ENCODE assay signal across 22 mouse cellular contexts in the genomic region with DNA sequence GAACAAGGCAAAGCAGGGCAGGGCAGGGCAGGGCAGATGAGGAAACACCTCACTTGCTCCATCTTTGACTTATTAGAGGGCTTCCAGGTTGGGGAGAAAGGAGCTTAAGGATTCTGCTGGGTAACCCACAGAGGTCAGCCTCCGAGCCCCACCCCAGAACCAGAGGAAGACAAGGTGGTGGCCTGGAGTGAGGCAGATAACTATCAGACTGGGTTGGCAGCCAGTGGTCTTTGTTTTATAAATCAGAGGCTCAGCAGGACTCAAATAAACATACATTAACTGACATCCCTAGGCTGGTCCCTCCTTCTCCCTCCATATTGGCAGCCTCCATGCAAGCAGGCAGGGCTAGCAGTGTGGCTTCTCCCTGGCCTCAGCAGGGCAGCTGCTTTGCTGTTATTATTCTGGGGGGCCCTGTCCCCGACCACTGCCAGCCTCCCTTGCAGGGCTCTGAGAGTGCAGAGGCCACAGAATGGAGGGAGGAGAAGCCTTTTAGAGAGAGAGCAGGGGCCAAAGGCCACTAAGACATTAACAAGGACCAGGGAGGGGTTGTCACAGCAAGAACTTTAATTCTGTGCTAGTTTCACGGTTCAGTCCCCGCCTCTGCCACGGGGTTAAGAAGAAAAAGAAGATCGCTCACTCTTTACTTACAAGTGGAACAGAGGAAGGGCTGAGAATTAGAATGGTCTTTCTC. TPM values are rescaled to one million over a fixed set of nuclear protein-coding genes. Genes with fewer than 3 reads are reported as not detected.
DNase-seq lines count a peak whose midpoint lies in the region; ATAC-seq and TF ChIP-seq lines count a peak whose summit lies in the region.
"Had no signal": no experiment of that assay in that cellular context is flagged by ENCODE, and none has a peak within 500 bp of the region (broad histone marks: within the 10 kb centered on the region; RNA-seq: fewer than 3 reads in every experiment).

No protein-coding gene starts in this region.

- no peak for TF ChIP-seq CTCF in kidney, adult 2 months (conservative IDR thresholded peaks at IDR 0.05; ENCODE audit: insufficient read depth, insufficient read length, low read depth, low read length)
- TF ChIP-seq CTCF in cerebellum, adult 2 months (IDR thresholded peaks at IDR 0.05; ENCODE audit: borderline replicate concordance, insufficient read depth, low read depth, low read length) = no peak

- 36% methylated on average over 6 of the region's 6 CpGs for WGBS in kidney, adult 2 months
- 18% methylated on average over 6 of the region's 6 CpGs for WGBS in neural tube, embryonic 15.5 days
- WGBS in cerebellum, adult 2 months = 36% methylated on average over 6 of the region's 6 CpGs

- intact Hi-C loops in left cerebral cortex, postnatal 4 days (cut with DNase I) = no loop called here

- H3K9ac ChIP-seq in neural tube, embryonic 15.5 days (replicated peaks) = no peak overlapping the region
- H3K9ac ChIP-seq: forebrain, embryonic 13.5 days; neural tube, embryonic 12.5 days had no signal

- peak; percentile 10 for DNase-seq in kidney, adult 2 months
- no peak for DNase-seq in kidney, postnatal 4 days
- DNase-seq in neural tube, embryonic 10.5 days (ENCODE audit: extremely low spot score, low spot score) = peak; percentile 41
- DNase-seq in embryo, embryonic 11 days = peak; percentile 42
- DNase-seq in cerebellum, adult 2 months = no peak
- DNase-seq in left cerebral cortex, postnatal 4 days = no peak
- DNase-seq: adrenal gland, adult 8-10 months; B cell, adult 2 months; cerebellum, postnatal 10 days; gastrocnemius, postnatal 10 days; heart, adult 18-20 months; kidney, adult 18-20 months; lung, adult 18-20 months; lung, postnatal 14 days; thymus, postnatal 25 days had no signal

- no peaks in the 10 kb centered on the region for H3K36me3 ChIP-seq in kidney, adult 2 months (ENCODE audit: control insufficient read depth, insufficient read depth, low read length)
- H3K36me3 ChIP-seq in neural tube, embryonic 15.5 days = no peaks in the 10 kb centered on the region
- H3K36me3 ChIP-seq: limb, embryonic 10.5 days; neural tube, embryonic 12.5 days had no signal

- no peak overlapping the region for H3K4me2 ChIP-seq in neural tube, embryonic 15.5 days
- H3K4me2 ChIP-seq: forebrain, embryonic 13.5 days; neural tube, embryonic 12.5 days had no signal

- no peaks in the 10 kb centered on the region for H3K4me1 ChIP-seq in kidney, adult 2 months (ENCODE audit: control insufficient read depth, insufficient read depth, low read length)
- H3K4me1 ChIP-seq in neural tube, embryonic 15.5 days = 0 out of 2 replicates have a peak, but pooled peaks cover 2% of the 10 kb centered on the region
- H3K4me1 ChIP-seq in cerebellum, adult 2 months (ENCODE audit: control insufficient read depth, insufficient read depth, low read length) = no peaks in the 10 kb centered on the region
- H3K4me1 ChIP-seq: forebrain, embryonic 13.5 days had no signal

- H3K4me3 ChIP-seq in kidney, adult 2 months (ENCODE audit: insufficient read depth, low read depth, low read length) = no peak overlapping the region
- H3K4me3 ChIP-seq in neural tube, embryonic 15.5 days (replicated peaks) = no peak overlapping the region
- no peak overlapping the region for H3K4me3 ChIP-seq in cerebellum, adult 2 months (replicated peaks; ENCODE audit: insufficient read depth, low read depth, low read length)
- H3K4me3 ChIP-seq: forebrain, embryonic 13.5 days; limb, embryonic 10.5 days; neural tube, embryonic 12.5 days had no signal

- H3K27me3 ChIP-seq in kidney, adult 2 months (replicated peaks; ENCODE audit: control insufficient read depth, insufficient read depth, low read length) = no peaks in the 10 kb centered on the region
- H3K27me3 ChIP-seq in neural tube, embryonic 15.5 days (replicated peaks) = no peaks in the 10 kb centered on the region; the same call in none of the 2 replicates
- H3K27me3 ChIP-seq in cerebellum, adult 2 months (ENCODE audit: control insufficient read depth, insufficient read depth, low read length) = no peaks in the 10 kb centered on the region

- ATAC-seq in neural tube, embryonic 15.5 days (ENCODE audit: low FRiP score) = no peak
- ATAC-seq: forebrain, embryonic 13.5 days had no signal

- no peak for TF ChIP-seq POLR2A in kidney, adult 2 months (IDR thresholded peaks at IDR 0.05; ENCODE audit: low read depth, low read length)
- no peak for TF ChIP-seq POLR2A in cerebellum, adult 2 months (IDR thresholded peaks at IDR 0.05; ENCODE audit: borderline replicate concordance, insufficient read depth, low read length)

- no peak overlapping the region for H3K27ac ChIP-seq in kidney, adult 2 months (ENCODE audit: insufficient read depth, low read depth, low read length)
- no peak overlapping the region for H3K27ac ChIP-seq in neural tube, embryonic 15.5 days (replicated peaks)
- H3K27ac ChIP-seq in cerebellum, adult 2 months (ENCODE audit: insufficient read depth, low read length) = no peak overlapping the region
- H3K27ac ChIP-seq: forebrain, embryonic 13.5 days; limb, embryonic 10.5 days; neural tube, embryonic 12.5 days had no signal

- no peaks in the 10 kb centered on the region for H3K9me3 ChIP-seq in neural tube, embryonic 15.5 days (replicated peaks)
- H3K9me3 ChIP-seq: forebrain, embryonic 13.5 days; limb, embryonic 10.5 days; neural tube, embryonic 12.5 days had no signal

RNA-seq across cellular contexts. Expression of gene Fstl4, which starts 16.5 kb away (rescaled TPM):
- 0.01 and 0.05 TPM in 2 replicates for polyA plus RNA-seq in kidney, adult 2 months (2012; rRNA removed)
- 15.9 and 16.5 TPM in 2 replicates for polyA plus RNA-seq in neural tube, embryonic 15.5 days (2015; fragmentation: Nextera tagmentation; extraction: Ambion mirVana)
- polyA plus RNA-seq in cerebellum, adult 2 months (2012; rRNA removed) = 4.1 and 5.2 TPM in 2 replicates
- total RNA-seq in left cerebral cortex, postnatal 4 days (2021) = 10 to 100 TPM; 12.9 to 13.2 TPM
- total RNA-seq: hematopoietic stem cell, adult 5-6 weeks; megakaryocyte, adult 5-6 weeks had no signal
- polyA plus RNA-seq: liver, adult 2 months had no signal

Comparison
In these comparisons a context has a peak if more than half of its experiments do, and no peak if none do; other contexts are left out.
1. DNase-seq: peak in kidney, adult 2 months (single experiment), neural tube, embryonic 10.5 days (single experiment) and embryo, embryonic 11 days (single experiment); none in kidney, postnatal 4 days (0 of 2), cerebellum, adult 2 months (0 of 2) and left cerebral cortex, postnatal 4 days (single experiment).